Mouse (Mus musculus) limb, embryonic 14.5 days (tissue): ENCODE measurements around the gene Rgma. TPM values are rescaled to one million over a fixed set of nuclear protein-coding genes. Genes with fewer than 3 reads are reported as not detected.

Experiments
- ATAC-seq: fragments of 200-750 bp; cut with Nextera tagmentation; 2 replicates; pipeline ENCODE4 v1.8.0; 2017; ENCODE audit warnings: low read depth, moderate number of reproducible peaks, moderate TSS enrichment; ENCODE audit not compliant: low FRiP score
- DNase-seq: peaks from one replicate; pipeline ENCODE4 v3.0.0-alpha.2; 2015; ENCODE audit warnings: low spot score
- H3K27ac ChIP-seq: fragments of 300-500 bp; sonication (generic); replicated peaks from 2 replicates; pipeline ENCODE4 v1.5.1; 2014; ENCODE audit warnings: low read depth, mild to moderate bottlenecking, low read length, moderate library complexity, mixed read lengths
- H3K27me3 ChIP-seq: fragments of 300-500 bp; sonication (generic); 2 replicates; pipeline ENCODE4 v1.6.1; 2014; ENCODE audit warnings: low read length, mixed read lengths; ENCODE audit not compliant: control insufficient read depth, insufficient read depth
- H3K36me3 ChIP-seq: fragments of 300-500 bp; sonication (generic); 2 replicates; pipeline ENCODE4 v1.6.1; 2014; ENCODE audit warnings: mild to moderate bottlenecking, low read length, moderate library complexity, mixed read lengths; ENCODE audit not compliant: control insufficient read depth, insufficient read depth
- H3K4me1 ChIP-seq: fragments of 300-500 bp; sonication (generic); 2 replicates; pipeline ENCODE4 v1.6.1; 2014; ENCODE audit warnings: antibody characterized with exemption, low read length, mixed read lengths; ENCODE audit not compliant: control insufficient read depth, insufficient read depth
- H3K4me2 ChIP-seq: fragments of 300-500 bp; sonication (generic); replicated peaks from 2 replicates; pipeline ENCODE4 v1.6.1; 2014; ENCODE audit warnings: low read depth, mild to moderate bottlenecking, low read length, moderate library complexity; ENCODE audit not compliant: severe bottlenecking
- H3K4me3 ChIP-seq: fragments of 300-500 bp; sonication (generic); replicated peaks from 2 replicates; pipeline ENCODE4 v1.5.1; 2014; ENCODE audit warnings: low read length
- H3K9ac ChIP-seq: fragments of 300-500 bp; sonication (generic); 2 replicates; pipeline ENCODE4 v1.6.1; 2014; ENCODE audit warnings: mild to moderate bottlenecking, low read depth, low read length, moderate library complexity; ENCODE audit not compliant: severe bottlenecking
- H3K9me3 ChIP-seq: fragments of 300-500 bp; sonication (generic); 2 replicates; pipeline ENCODE4 v1.6.1; 2016; ENCODE audit warnings: low read length; ENCODE audit not compliant: control insufficient read depth
- POLR2A ChIP-seq: fragments of 200-500 bp; IDR thresholded peaks from 2 replicates; pipeline ENCODE4 v1.8.0; 2012; ENCODE audit warnings: inconsistent platforms, mild to moderate bottlenecking, moderate library complexity, borderline replicate concordance; ENCODE audit not compliant: insufficient read depth, insufficient read length; ENCODE audit errors: extremely low read depth
- WGBS: fragments of 180-500 bp; shearing (Covaris S2); extraction: QIAGEN DNeasy Blood & Tissue Kit; methylation state at CpG from one replicate; pipeline ENCODE4 v1.1.7; 2014; 5-methylcytosine and 5-hydroxymethylcytosine counted together
- polyA plus RNA-seq, 2 experiments: library from polyadenylated mRNA; depleted of rRNA in 1 of 2; stranded (reverse) in 1 of 2; unstranded in 1 of 2; fragments of >200 nt; fragmentation: Nextera tagmentation in 1 of 2; extraction: Ambion mirVana in 1 of 2; gene quantifications; 2 replicates each; pipeline versions ENCODE4 v1.2.1 to v1.2.3; 2012 to 2014

Rgma gene
- polyA plus RNA-seq, 2 experiments = 23.5 to 49.1 TPM

GRCm38 (mm10) chr7:73412419-73412818 lies 37.1 kb downstream of the Rgma start:
- Histone ChIP-seq H3K27ac (no peak overlapping the region), H3K4me2 (no peak overlapping the region), H3K9ac (no peak overlapping the region), H3K36me3 (peaks cover 88% of the 10 kb centered on the region), H3K27me3 (no peaks in the 10 kb centered on the region), H3K4me1 (peaks cover 5% of the 10 kb centered on the region), H3K4me3 (no peak overlapping the region), H3K9me3 (no peaks in the 10 kb centered on the region)
- no peak for TF ChIP-seq POLR2A
- ATAC-seq = no peak
- WGBS = 88% methylated on average over 7 of the region's 7 CpGs
- DNase-seq = no peak

GRCm38 (mm10) chr7:73414192-73414591 lies 38.9 kb downstream of the Rgma start:
- no peak for TF ChIP-seq POLR2A
- WGBS = 82% methylated on average over 14 of the region's 14 CpGs

GRCm38 (mm10) chr7:73419375-73419774 lies 44.1 kb downstream of the Rgma start:
- ATAC-seq (no peak), DNase-seq (no peak)
- H3K9ac ChIP-seq = no peak overlapping the region
- peaks cover 18% of the 10 kb centered on the region; the same call in 1 of the 2 replicates for H3K4me1 ChIP-seq
- H3K4me3 ChIP-seq = no peak overlapping the region
- no peak overlapping the region for H3K27ac ChIP-seq
- no peak overlapping the region for H3K4me2 ChIP-seq
- WGBS = 35% methylated on average over 7 of the region's 7 CpGs
- TF ChIP-seq POLR2A = no peak
- H3K9me3 ChIP-seq = no peaks in the 10 kb centered on the region
- no peaks in the 10 kb centered on the region for H3K27me3 ChIP-seq
- peaks cover 59% of the 10 kb centered on the region for H3K36me3 ChIP-seq

More at GRCm38 (mm10) chr7:73414192-73414591, 38.9 kb downstream of the Rgma start:
- Histone ChIP-seq H3K27ac (no peak overlapping the region), H3K4me1 (peaks cover 8% of the 10 kb centered on the region), H3K9ac (no peak overlapping the region), H3K4me3 (no peak overlapping the region), H3K4me2 (no peak overlapping the region), H3K9me3 (no peaks in the 10 kb centered on the region), H3K36me3 (peaks cover 93% of the 10 kb centered on the region), H3K27me3 (no peaks in the 10 kb centered on the region)
- no peak for ATAC-seq
- DNase-seq = no peak

GRCm38 (mm10) chr7:73420827-73421226 lies 45.5 kb downstream of the Rgma start:
- Histone ChIP-seq H3K27me3 (no peaks in the 10 kb centered on the region), H3K36me3 (peaks cover 48% of the 10 kb centered on the region), H3K9ac (no peak overlapping the region), H3K4me2 (no peak overlapping the region), H3K4me1 (peaks cover 18% of the 10 kb centered on the region; the same call in 1 of the 2 replicates), H3K9me3 (no peaks in the 10 kb centered on the region), H3K27ac (no peak overlapping the region; the same call in 1 of the 2 replicates), H3K4me3 (no peak overlapping the region)
- WGBS = 36% methylated on average over 5 of the region's 5 CpGs
- DNase-seq = no peak
- no peak for TF ChIP-seq POLR2A
- ATAC-seq = no peak

GRCm38 (mm10) chr7:73421278-73422015 lies 46.1 kb downstream of the Rgma start:
- Histone ChIP-seq H3K4me3 (no peak overlapping the region), H3K4me1 (peaks cover 18% of the 10 kb centered on the region; the same call in 1 of the 2 replicates), H3K4me2 (no peak overlapping the region), H3K9ac (no peak overlapping the region), H3K27ac (peak overlapping the region; percentile 1; the same call in 1 of the 2 replicates), H3K36me3 (peaks cover 45% of the 10 kb centered on the region), H3K27me3 (no peaks in the 10 kb centered on the region), H3K9me3 (no peaks in the 10 kb centered on the region)
- TF ChIP-seq POLR2A = no peak
- DNase-seq (peak; percentile 48), ATAC-seq (no peak)
- WGBS = 61% methylated on average over 9 of the region's 9 CpGs
